Mouse (Mus musculus) myocyte (in vitro differentiated cells): ENCODE results near the gene Ero1lb.

ENCODE experiments used
- CEBPB ChIP-seq: IDR thresholded peaks from 2 replicates; pipeline ENCODE4 v1.6.1; 2011; ENCODE audit warnings: mild to moderate bottlenecking, moderate library complexity; ENCODE audit not compliant: poor library complexity, insufficient read depth, severe bottlenecking
- E2F4 ChIP-seq: IDR thresholded peaks from one replicate; pipeline ENCODE4 v1.6.1; 2011; ENCODE audit warnings: mild to moderate bottlenecking, control low read depth, moderate library complexity; ENCODE audit not compliant: insufficient read depth
- MAX ChIP-seq: IDR thresholded peaks from one replicate; pipeline ENCODE4 v1.6.1; 2011; ENCODE audit warnings: low read depth, mild to moderate bottlenecking, control low read depth
- MYOD1 ChIP-seq, 3 experiments: IDR thresholded peaks; one replicate each; pipeline ENCODE4 v1.6.1; 2011; ENCODE audit warnings: control low read depth in 2 of 3, low read depth in 2 of 3, mild to moderate bottlenecking in 2 of 3, moderate library complexity in 1 of 3; ENCODE audit not compliant: insufficient read length in 2 of 3, control insufficient read depth in 1 of 3
- MYOG ChIP-seq, 3 experiments: IDR thresholded peaks; one replicate each; pipeline ENCODE4 v1.6.1; 2011; ENCODE audit warnings: control low read depth in 2 of 3, low read depth in 2 of 3, mild to moderate bottlenecking in 2 of 3; ENCODE audit not compliant: insufficient read length in 2 of 3, control insufficient read depth in 1 of 3, insufficient read depth in 1 of 3
- POLR2A ChIP-seq: IDR thresholded peaks from one replicate; pipeline ENCODE4 v1.6.1; 2011; ENCODE audit warnings: low read depth, mild to moderate bottlenecking, control low read depth, moderate library complexity; ENCODE audit not compliant: insufficient read length
- POLR2AphosphoS2 ChIP-seq: IDR thresholded peaks from one replicate; pipeline ENCODE4 v1.6.1; 2011; ENCODE audit warnings: low read depth, control low read depth; ENCODE audit not compliant: insufficient read length
- REST ChIP-seq: IDR thresholded peaks from one replicate; pipeline ENCODE4 v1.6.1; 2011; ENCODE audit warnings: mild to moderate bottlenecking, control low read depth, moderate library complexity; ENCODE audit not compliant: insufficient read depth, insufficient read length
- SRF ChIP-seq: IDR thresholded peaks from one replicate; pipeline ENCODE4 v1.6.1; 2011; ENCODE audit warnings: low read depth; ENCODE audit not compliant: control insufficient read depth, insufficient read length
- TCF12 ChIP-seq: IDR thresholded peaks from one replicate; pipeline ENCODE4 v1.6.1; 2011; ENCODE audit warnings: mild to moderate bottlenecking, control low read depth; ENCODE audit not compliant: poor library complexity, insufficient read depth, severe bottlenecking
- TCF3 ChIP-seq: IDR thresholded peaks from one replicate; pipeline ENCODE4 v1.6.1; 2011; ENCODE audit warnings: low read depth, control low read depth; ENCODE audit not compliant: insufficient read length
- USF1 ChIP-seq: IDR thresholded peaks from one replicate; pipeline ENCODE4 v1.6.1; 2011; ENCODE audit warnings: low read depth, mild to moderate bottlenecking, control low read depth, moderate library complexity

- no peak for TF ChIP-seq E2F4
- no peak for TF ChIP-seq REST
- TF ChIP-seq POLR2A: no peak
- TF ChIP-seq TCF12: no peak
- TF ChIP-seq POLR2AphosphoS2: no peak
- no peak for TF ChIP-seq MAX
- no peak for TF ChIP-seq USF1
- no peak for TF ChIP-seq SRF
- no peak for TF ChIP-seq CEBPB
- TF ChIP-seq TCF3: no peak
- TF ChIP-seq MYOD1 (IDR thresholded peaks at IDR 0.05; ENCODE audit: control insufficient read depth in 1 of 3, insufficient read length in 2 of 3, low read depth in 2 of 3): no peak
- no peak for TF ChIP-seq MYOG (IDR thresholded peaks at IDR 0.05; ENCODE audit: control insufficient read depth in 1 of 3, insufficient read depth in 1 of 3, insufficient read length in 2 of 3, low read depth in 2 of 3)
Observed at GRCm38 (mm10) chr13:12574979-12575536, 9.4 kb downstream of the Ero1lb start.
